Mouse (Mus musculus) embryonic facial prominence, embryonic 14.5 days (tissue): ENCODE results near the gene Ldlrad3. TPM values are rescaled to one million over a fixed set of nuclear protein-coding genes. Genes with fewer than 3 reads are reported as not detected.

Experiments
- ATAC-seq: fragments of 200-750 bp; cut with Nextera tagmentation; 2 replicates; pipeline ENCODE4 v1.8.0; 2017; ENCODE audit warnings: low read depth, moderate number of reproducible peaks, moderate TSS enrichment
- DNase-seq: peaks from one replicate; pipeline ENCODE4 v3.0.0-alpha.2; 2015; ENCODE audit warnings: low spot score
- H3K27ac ChIP-seq: fragments of 300-500 bp; sonication (generic); replicated peaks from 2 replicates; pipeline ENCODE4 v1.5.1; 2014; ENCODE audit warnings: low read depth, mild to moderate bottlenecking, low read length, moderate library complexity
- H3K27me3 ChIP-seq: fragments of 300-500 bp; sonication (generic); replicated peaks from 2 replicates; pipeline ENCODE4 v1.6.1; 2014; ENCODE audit warnings: low read length; ENCODE audit not compliant: control insufficient read depth, insufficient read depth
- H3K36me3 ChIP-seq: fragments of 300-500 bp; sonication (generic); 2 replicates; pipeline ENCODE4 v1.6.1; 2014; ENCODE audit warnings: low read length, mixed read lengths; ENCODE audit not compliant: control insufficient read depth, insufficient read depth
- H3K4me1 ChIP-seq: fragments of 300-500 bp; sonication (generic); 2 replicates; pipeline ENCODE4 v1.6.1; 2014; ENCODE audit warnings: antibody characterized with exemption, low read length; ENCODE audit not compliant: control insufficient read depth, insufficient read depth
- H3K4me2 ChIP-seq: fragments of 300-500 bp; sonication (generic); 2 replicates; pipeline ENCODE4 v1.6.1; 2014; ENCODE audit warnings: low read depth, mild to moderate bottlenecking, low read length, moderate library complexity, mixed read lengths
- H3K4me3 ChIP-seq: fragments of 300-500 bp; sonication (generic); 2 replicates; pipeline ENCODE4 v1.5.1; 2014; ENCODE audit warnings: low read depth, mild to moderate bottlenecking, low read length
- H3K9ac ChIP-seq: fragments of 300-500 bp; sonication (generic); 2 replicates; pipeline ENCODE4 v1.6.1; 2014; ENCODE audit warnings: low read depth, mild to moderate bottlenecking, low read length, moderate library complexity, mixed read lengths
- H3K9me3 ChIP-seq: fragments of 300-500 bp; sonication (generic); 2 replicates; pipeline ENCODE4 v1.6.1; 2016; ENCODE audit warnings: low read length; ENCODE audit not compliant: control insufficient read depth
- WGBS: fragments of 180-500 bp; shearing (Covaris S2); extraction: QIAGEN DNeasy Blood & Tissue Kit; methylation state at CpG from one replicate; pipeline ENCODE4 v1.1.7; 2014; 5-methylcytosine and 5-hydroxymethylcytosine counted together
- polyA plus RNA-seq: library from polyadenylated mRNA; unstranded; fragments of >200 nt; fragmentation: Nextera tagmentation; extraction: Ambion mirVana; gene quantifications from 2 replicates; pipeline ENCODE4 v1.2.1, GENCODE M21; 2014

Gene Ldlrad3
- polyA plus RNA-seq, 1 experiment from 2014 or later = 48.2 TPM

DNA sequence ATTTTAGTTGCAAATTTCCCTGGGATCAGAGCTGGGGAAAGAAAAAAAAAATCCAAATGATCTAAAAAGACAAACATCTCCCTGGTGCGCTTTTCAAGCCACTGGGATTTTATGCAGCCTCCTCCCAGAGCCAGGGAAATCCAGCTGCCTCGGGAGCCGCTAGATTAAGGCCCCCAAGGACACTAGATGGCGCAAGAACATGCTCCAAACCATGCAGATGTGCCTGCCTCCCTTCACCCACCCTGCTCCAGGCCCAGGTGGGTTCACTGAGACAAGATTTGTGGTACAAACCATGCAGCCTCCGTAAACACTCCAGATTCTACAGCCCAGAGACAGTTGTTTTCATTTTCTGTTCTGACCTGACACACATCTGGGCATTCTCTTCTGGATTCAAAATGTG lies 155.5 kb downstream of the Ldlrad3 start:
- Histone ChIP-seq H3K9me3 (no peaks in the 10 kb centered on the region), H3K36me3 (no peaks in the 10 kb centered on the region), H3K4me2 (no peak overlapping the region), H3K27ac (no peak overlapping the region), H3K4me3 (no peak overlapping the region), H3K27me3 (no peaks in the 10 kb centered on the region), H3K4me1 (peaks cover 3% of the 10 kb centered on the region; the same call in 1 of the 2 replicates), H3K9ac (no peak overlapping the region)
- DNase-seq (peak; percentile 74), ATAC-seq (no peak)
- 27% methylated on average over 5 of the region's 5 CpGs for whole genome bisulfite sequencing

DNA sequence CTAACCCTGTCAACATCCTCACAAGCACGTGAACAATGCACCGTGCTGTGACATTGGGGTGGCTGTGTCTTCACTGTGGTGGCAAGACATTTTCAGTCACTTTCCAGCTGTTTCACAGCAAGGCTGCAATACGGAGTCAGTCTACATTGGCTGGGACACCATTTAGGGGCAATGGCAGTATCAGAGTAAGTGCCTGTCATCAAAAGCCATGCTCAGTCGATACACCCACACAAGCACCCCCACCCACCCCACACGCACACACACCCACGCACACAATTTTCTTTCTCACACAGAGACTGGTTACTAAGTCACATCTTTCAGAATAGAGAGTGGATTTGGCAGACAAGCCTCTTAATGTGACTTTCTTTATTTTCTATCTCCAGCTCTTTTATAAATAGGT lies 156.0 kb downstream of the Ldlrad3 start:
- Histone ChIP-seq H3K27me3 (no peaks in the 10 kb centered on the region), H3K4me3 (no peak overlapping the region), H3K27ac (no peak overlapping the region), H3K9me3 (no peaks in the 10 kb centered on the region), H3K4me2 (no peak overlapping the region), H3K36me3 (no peaks in the 10 kb centered on the region), H3K4me1 (peaks cover 3% of the 10 kb centered on the region; the same call in 1 of the 2 replicates), H3K9ac (no peak overlapping the region)
- WGBS = 86% methylated on average over 6 of the region's 6 CpGs
- ATAC-seq (no peak), DNase-seq (no peak)

DNA sequence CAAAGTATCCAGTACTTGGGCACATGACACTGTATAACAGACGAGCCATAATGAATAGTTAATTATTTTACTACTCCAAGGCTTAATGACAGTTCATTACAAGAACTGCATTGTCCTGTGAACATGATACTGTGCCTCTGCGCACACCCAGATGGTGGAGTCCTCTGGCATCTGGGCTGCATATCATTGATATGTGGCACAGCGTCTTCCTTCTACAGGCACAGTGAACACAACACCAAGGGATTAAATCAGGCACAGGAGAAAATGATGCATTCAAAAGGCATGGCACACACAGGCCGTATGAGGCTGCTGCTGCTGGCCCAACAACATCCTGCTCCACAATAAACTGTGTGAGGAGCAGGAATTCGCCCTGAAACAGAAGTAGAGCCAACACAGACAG lies 156.5 kb downstream of the Ldlrad3 start:
- Histone ChIP-seq H3K4me2 (no peak overlapping the region), H3K36me3 (no peaks in the 10 kb centered on the region), H3K9ac (no peak overlapping the region), H3K4me1 (peaks cover 3% of the 10 kb centered on the region; the same call in 1 of the 2 replicates), H3K9me3 (no peaks in the 10 kb centered on the region), H3K27me3 (no peaks in the 10 kb centered on the region), H3K4me3 (no peak overlapping the region), H3K27ac (no peak overlapping the region)
- DNase-seq = no peak
- WGBS = 68% methylated on average over 5 of the region's 5 CpGs
- ATAC-seq = no peak

DNA sequence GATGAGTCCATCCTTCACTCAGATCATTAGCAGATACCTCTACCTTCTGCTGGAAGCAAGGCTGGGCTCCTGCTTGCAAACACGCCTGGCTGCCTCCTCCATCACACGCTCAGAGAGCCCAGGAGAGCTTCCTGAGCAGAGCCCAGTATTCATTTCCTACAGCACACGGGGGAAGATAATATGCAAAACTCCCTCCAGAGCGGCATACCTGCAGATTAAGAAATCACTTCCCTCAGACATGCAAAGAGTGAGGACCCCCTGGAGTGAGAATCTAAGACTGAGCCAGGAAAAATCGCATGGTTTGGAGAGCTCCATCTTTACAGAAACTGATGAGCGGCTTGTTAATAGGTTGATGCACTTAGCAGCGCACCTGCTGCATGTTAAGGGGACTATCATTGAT lies 158.9 kb downstream of the Ldlrad3 start:
- Histone ChIP-seq H3K4me3 (no peak overlapping the region), H3K9me3 (no peaks in the 10 kb centered on the region), H3K27ac (no peak overlapping the region), H3K4me2 (no peak overlapping the region), H3K27me3 (no peaks in the 10 kb centered on the region), H3K36me3 (no peaks in the 10 kb centered on the region), H3K4me1 (no peaks in the 10 kb centered on the region), H3K9ac (no peak overlapping the region)
- no peak for DNase-seq
- ATAC-seq = no peak
- WGBS = 82% methylated on average over 7 of the region's 7 CpGs

DNA sequence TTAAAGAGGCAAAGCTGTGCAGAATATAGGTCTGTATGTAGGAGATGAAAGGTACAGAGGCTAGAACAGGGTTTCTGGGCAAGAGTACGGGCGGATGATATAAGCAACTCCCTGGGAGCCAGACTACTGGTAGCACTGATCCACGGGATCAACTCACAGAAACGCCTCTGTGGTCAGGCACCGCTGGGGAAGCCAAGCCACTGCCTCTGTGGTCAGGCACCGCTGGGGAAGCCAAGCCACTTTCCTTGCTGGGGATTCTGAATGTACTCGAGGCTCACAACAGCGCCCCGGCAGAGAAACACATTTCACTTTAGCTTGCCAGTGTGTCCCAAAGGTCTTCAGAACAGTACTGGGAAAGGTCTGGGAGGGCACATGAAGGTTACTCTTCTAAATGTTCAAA lies 160.0 kb downstream of the Ldlrad3 start:
- H3K36me3 ChIP-seq = no peaks in the 10 kb centered on the region
- H3K4me3 ChIP-seq = no peak overlapping the region
- ATAC-seq = no peak
- H3K9ac ChIP-seq = no peak overlapping the region
- H3K27me3 ChIP-seq = no peaks in the 10 kb centered on the region
- H3K4me2 ChIP-seq = no peak overlapping the region
- 77% methylated on average over 9 of the region's 9 CpGs for WGBS
- no peak overlapping the region for H3K27ac ChIP-seq
- DNase-seq = peak; percentile 50
- peaks cover 9% of the 10 kb centered on the region for H3K4me1 ChIP-seq
- no peaks in the 10 kb centered on the region for H3K9me3 ChIP-seq

DNA sequence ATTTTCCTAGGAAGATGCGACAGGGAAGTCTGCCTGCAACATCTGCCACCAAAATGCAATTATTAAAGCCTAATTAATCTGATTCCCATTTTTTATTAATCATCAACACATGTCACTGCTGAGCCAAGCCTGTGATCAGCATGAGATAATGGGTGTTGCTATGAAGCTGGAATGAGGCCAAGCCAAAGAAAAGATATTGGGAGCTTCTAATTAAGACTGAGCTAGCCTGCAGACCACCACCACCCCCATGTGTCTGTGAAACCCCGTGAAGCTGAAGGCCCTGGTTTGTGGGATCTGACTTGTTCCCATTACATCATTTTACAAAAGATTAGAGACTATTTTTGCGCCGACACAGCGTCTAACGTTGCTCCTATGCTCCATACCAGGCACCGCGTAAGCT lies 161.7 kb downstream of the Ldlrad3 start:
- no peaks in the 10 kb centered on the region for H3K9me3 ChIP-seq
- no peak overlapping the region for H3K27ac ChIP-seq
- H3K4me2 ChIP-seq = no peak overlapping the region
- H3K9ac ChIP-seq = no peak overlapping the region
- no peaks in the 10 kb centered on the region for H3K27me3 ChIP-seq
- peaks cover 20% of the 10 kb centered on the region for H3K4me1 ChIP-seq
- no peak overlapping the region for H3K4me3 ChIP-seq
- ATAC-seq = no peak
- 85% methylated on average over 8 of the region's 8 CpGs for WGBS
- no peaks in the 10 kb centered on the region for H3K36me3 ChIP-seq
- no peak for DNase-seq

DNA sequence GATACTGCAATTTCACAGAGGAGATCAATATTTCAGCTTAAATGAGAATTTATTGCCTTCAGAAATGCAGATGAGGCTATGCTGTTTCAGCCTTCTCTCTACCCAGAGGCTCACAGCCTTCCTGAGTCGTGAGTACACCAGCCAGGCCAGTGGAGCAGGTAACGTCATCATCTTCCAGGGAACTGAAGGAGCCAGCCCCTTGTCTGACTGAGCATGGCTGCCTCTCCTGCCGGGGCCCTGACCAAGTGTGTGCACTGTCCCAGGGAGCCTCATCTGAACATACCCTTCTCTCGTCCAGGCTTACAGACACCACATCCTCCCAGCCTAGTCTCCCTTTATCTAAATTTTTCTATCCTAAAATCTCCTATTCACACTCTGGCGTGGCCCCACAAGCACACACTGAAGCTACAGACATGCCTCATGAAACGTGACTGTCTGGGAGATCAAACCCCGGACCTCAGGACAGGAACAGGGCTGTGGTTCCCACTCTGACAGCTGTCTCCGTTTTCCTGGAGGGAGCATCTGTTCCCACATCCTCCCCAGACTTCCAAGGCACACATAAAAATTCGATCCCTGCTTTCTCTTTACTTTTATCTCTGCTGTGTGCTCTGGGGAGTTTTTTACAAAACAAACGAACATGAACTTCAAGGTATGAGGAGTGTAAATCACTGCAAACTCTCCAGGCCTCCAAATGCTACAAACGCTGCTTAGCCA lies 164.7 kb downstream of the Ldlrad3 start:
- ATAC-seq = 0 out of 2 replicates have a peak, but pooled peaks have one; percentile 36
- H3K4me2 ChIP-seq = no peak overlapping the region
- H3K4me1 ChIP-seq = peaks cover 20% of the 10 kb centered on the region

DNA sequence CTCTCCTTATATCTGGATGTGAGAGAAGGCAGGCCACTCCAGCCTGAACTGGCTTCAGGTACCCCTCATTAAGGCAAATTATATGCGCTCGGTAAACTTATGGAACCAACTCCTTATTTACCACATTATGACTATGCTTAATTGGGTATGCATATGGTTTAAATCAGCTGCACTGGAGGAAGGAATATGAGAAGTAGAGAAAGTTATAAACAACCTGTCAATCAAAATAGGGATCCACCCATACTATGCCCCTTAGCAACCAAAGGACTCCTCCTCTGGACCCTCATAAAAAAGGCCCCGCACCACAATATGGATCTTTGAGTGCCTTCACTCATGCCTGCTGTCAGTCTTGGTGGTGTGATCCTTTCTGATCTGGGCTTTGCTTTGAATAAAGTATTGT lies 165.6 kb downstream of the Ldlrad3 start:
- Histone ChIP-seq H3K9ac (no peak overlapping the region), H3K4me1 (peaks cover 20% of the 10 kb centered on the region), H3K27ac (peak overlapping the region; percentile 6; the same call in 1 of the 2 replicates), H3K4me2 (no peak overlapping the region), H3K9me3 (no peaks in the 10 kb centered on the region), H3K27me3 (no peaks in the 10 kb centered on the region), H3K4me3 (no peak overlapping the region), H3K36me3 (no peaks in the 10 kb centered on the region)
- ATAC-seq = no peak
- DNase-seq = no peak
- WGBS = 55% methylated on average over 3 of the region's 3 CpGs

More for the DNA sequence above, 164.7 kb downstream of the Ldlrad3 start:
- Histone ChIP-seq H3K4me3 (no peak overlapping the region), H3K9ac (peak overlapping the region; percentile 31; the same call in 1 of the 2 replicates), H3K27me3 (no peaks in the 10 kb centered on the region), H3K36me3 (no peaks in the 10 kb centered on the region), H3K9me3 (no peaks in the 10 kb centered on the region), H3K27ac (peak overlapping the region; percentile 40; the same call in 1 of the 2 replicates)
- DNase-seq = peak; percentile 61
- 26% methylated on average over 11 of the region's 11 CpGs for WGBS

DNA sequence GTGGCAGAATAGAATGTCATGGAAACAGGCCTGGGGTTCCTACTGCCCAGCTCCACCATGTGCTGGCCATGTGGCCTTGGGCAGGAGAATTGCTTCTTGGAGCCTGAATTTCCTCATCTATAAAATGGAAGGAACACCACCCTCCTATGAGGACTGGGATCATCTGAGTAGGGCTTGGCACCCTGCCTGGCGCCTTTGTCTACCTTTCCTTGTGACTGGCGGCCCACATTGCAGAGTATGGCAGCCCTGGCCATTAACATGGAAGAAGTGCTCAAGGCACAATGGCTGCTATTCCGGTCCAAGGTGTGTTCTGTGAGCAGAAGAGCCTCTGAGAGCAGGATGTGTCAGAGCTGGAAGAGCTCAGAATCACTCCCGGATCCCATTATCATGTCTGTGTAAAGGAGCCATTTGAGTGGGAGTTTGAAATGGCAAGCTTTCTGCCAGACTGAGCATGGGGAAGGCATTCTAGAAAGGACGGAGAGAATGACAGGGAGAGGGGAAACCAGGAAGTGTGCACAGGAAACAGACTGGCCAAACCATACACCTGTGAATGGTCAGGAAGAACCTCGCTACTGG lies 171.6 kb downstream of the Ldlrad3 start:
- H3K4me3 ChIP-seq = no peak overlapping the region
- DNase-seq (no peak), ATAC-seq (no peak)
- no peak overlapping the region for H3K9ac ChIP-seq
- no peak overlapping the region for H3K27ac ChIP-seq
- H3K36me3 ChIP-seq = no peaks in the 10 kb centered on the region
- no peak overlapping the region for H3K4me2 ChIP-seq
- H3K27me3 ChIP-seq = no peaks in the 10 kb centered on the region
- WGBS = 92% methylated on average over 6 of the region's 6 CpGs
- H3K4me1 ChIP-seq = no peaks in the 10 kb centered on the region; the same call in 1 of the 2 replicates
- no peaks in the 10 kb centered on the region for H3K9me3 ChIP-seq
